ENCODE assay signal across 18 mouse cellular contexts in genomic region chr11:92967288-92967687, GRCm38 (mm10).
A peak's percentile ranks its signal among the peaks of the same experiment; 100 is the strongest.
DNase-seq lines count a peak whose midpoint lies in the region; TF ChIP-seq lines count a peak whose summit lies in the region.
"Had no signal": no experiment of that assay in that cellular context is flagged by ENCODE, and none has a peak within 500 bp of the region (broad histone marks: within the 10 kb centered on the region; RNA-seq: fewer than 3 reads in every experiment).

No protein-coding gene starts in this region.

- H3K9ac ChIP-seq in heart, adult 2 months (ENCODE audit: low read depth, low read length), result no peak overlapping the region
- no peak overlapping the region for H3K9ac ChIP-seq in MEL (ENCODE audit: control insufficient read depth, low read depth, low read length, poor library complexity, severe bottlenecking)
- H3K9ac ChIP-seq: heart, embryonic 13.5 days; hindbrain, embryonic 15.5 days; limb, embryonic 15.5 days; liver, embryonic 15.5 days; midbrain, embryonic 13.5 days had no signal

- intact Hi-C loops in heart, adult 2 months (cut with DNase I), result no loop called here
- intact Hi-C loops in left cerebral cortex, adult 2 months (cut with DNase I), result no loop called here

- no peak for TF ChIP-seq RAD21 in MEL (IDR thresholded peaks at IDR 0.05; ENCODE audit: low read depth, low read length)

- DNase-seq in heart, adult 2 months, result no peak
- no peak for DNase-seq in heart, adult 8-10 months (ENCODE audit: low spot score)
- no peak for DNase-seq in left cerebral cortex, adult 2 months (ENCODE audit: extremely low spot score in 1 of 2, low spot score in 2 of 2)
- no peak for DNase-seq in left cerebral cortex, adult 18-20 months (ENCODE audit: low spot score in 2 of 2)
- DNase-seq in MEL (ENCODE audit: low read depth, low spot score), result peak; percentile 5
- peak; percentile 29 for DNase-seq in retina, embryonic 14.5 days (ENCODE audit: low spot score)
- no peak for DNase-seq in kidney, adult 11 months
- DNase-seq: cerebellum, adult 8-10 months; heart, postnatal 36 days; kidney, adult 18-20 months; kidney, postnatal 4 days; layer of hippocampus, postnatal 36 days; thymus, postnatal 36 days had no signal

- H3K79me2 ChIP-seq in heart, adult 2 months (replicated peaks; ENCODE audit: control insufficient read depth, insufficient read depth, low read length), result no peaks in the 10 kb centered on the region
- H3K79me2 ChIP-seq in MEL (ENCODE audit: control insufficient read depth, insufficient read depth, low read length, poor library complexity), result no peaks in the 10 kb centered on the region

- H3K36me3 ChIP-seq in heart, adult 2 months (ENCODE audit: control insufficient read depth, insufficient read depth, low read length), result no peaks in the 10 kb centered on the region
- H3K36me3 ChIP-seq in MEL (ENCODE audit: control insufficient read depth in 1 of 2, insufficient read depth in 2 of 2, low read length in 2 of 2), result no peaks in the 10 kb centered on the region
- H3K36me3 ChIP-seq: heart, embryonic 13.5 days; hindbrain, embryonic 15.5 days; limb, embryonic 15.5 days; liver, embryonic 15.5 days; midbrain, embryonic 13.5 days had no signal

- TF ChIP-seq POLR2A in heart, adult 2 months (IDR thresholded peaks at IDR 0.05; ENCODE audit: insufficient read depth, low read depth, low read length), result no peak
- no peak for TF ChIP-seq POLR2A in MEL (IDR thresholded peaks at IDR 0.05; ENCODE audit: control insufficient read depth in 1 of 2, insufficient read depth in 1 of 2, low read depth in 1 of 2, low read length in 2 of 2, poor library complexity in 1 of 2)

- no peak overlapping the region for H3K4me3 ChIP-seq in heart, adult 2 months
- no peak overlapping the region for H3K4me3 ChIP-seq in left cerebral cortex, adult 2 months
- H3K4me3 ChIP-seq in MEL (ENCODE audit: control insufficient read depth in 1 of 2, insufficient read depth in 1 of 2, low read depth in 2 of 2, low read length in 2 of 2), result no peak overlapping the region
- H3K4me3 ChIP-seq: heart, embryonic 13.5 days; hindbrain, embryonic 15.5 days; limb, embryonic 15.5 days; liver, embryonic 15.5 days; midbrain, embryonic 13.5 days had no signal

- no peaks in the 10 kb centered on the region for H3K4me1 ChIP-seq in heart, adult 2 months (ENCODE audit: control insufficient read depth, insufficient read depth, low read length)
- H3K4me1 ChIP-seq in MEL (ENCODE audit: control insufficient read depth in 1 of 2, insufficient read depth in 2 of 2, low read length in 2 of 2), result no peaks in the 10 kb centered on the region
- H3K4me1 ChIP-seq: heart, embryonic 13.5 days; hindbrain, embryonic 15.5 days; limb, embryonic 15.5 days; liver, embryonic 15.5 days; midbrain, embryonic 13.5 days had no signal

- TF ChIP-seq CTCF in heart, adult 2 months (IDR thresholded peaks at IDR 0.05), result peak; percentile 15; the same call in 1 of the 2 replicates
- peak; percentile 53 for TF ChIP-seq CTCF in left cerebral cortex, adult 2 months (IDR thresholded peaks at IDR 0.05)
- peak in 1 of 3 experiments; percentile 14; a peak in 1 of 6 replicates for TF ChIP-seq CTCF in MEL (IDR thresholded peaks at IDR 0.05 in 2 of 3, conservative IDR thresholded peaks at IDR 0.05 in 1 of 3; ENCODE audit: control insufficient read depth in 1 of 3, insufficient read depth in 1 of 3, low read depth in 2 of 3, low read length in 3 of 3, poor library complexity in 1 of 3, severe bottlenecking in 1 of 3)

- no peaks in the 10 kb centered on the region for H3K9me3 ChIP-seq in MEL (replicated peaks; ENCODE audit: insufficient read depth, low read length)
- H3K9me3 ChIP-seq: heart, embryonic 13.5 days; hindbrain, embryonic 15.5 days; limb, embryonic 15.5 days; liver, embryonic 15.5 days; midbrain, embryonic 13.5 days had no signal

- 49% methylated on average over 1 of the region's 1 CpGs for WGBS in heart, adult 2 months

- H3K27me3 ChIP-seq in heart, adult 2 months (ENCODE audit: control insufficient read depth, insufficient read depth, low read length), result no peaks in the 10 kb centered on the region
- no peaks in the 10 kb centered on the region for H3K27me3 ChIP-seq in MEL (ENCODE audit: control insufficient read depth in 1 of 2, insufficient read depth in 2 of 2, low read length in 2 of 2)
- H3K27me3 ChIP-seq: heart, embryonic 13.5 days; hindbrain, embryonic 15.5 days; limb, embryonic 15.5 days; liver, embryonic 15.5 days; midbrain, embryonic 13.5 days had no signal

- no peak overlapping the region for H3K27ac ChIP-seq in heart, adult 2 months
- no peak overlapping the region for H3K27ac ChIP-seq in left cerebral cortex, adult 2 months
- H3K27ac ChIP-seq in MEL (ENCODE audit: control insufficient read depth, low read depth, low read length), result no peak overlapping the region
- H3K27ac ChIP-seq: heart, embryonic 13.5 days; hindbrain, embryonic 15.5 days; limb, embryonic 15.5 days; liver, embryonic 15.5 days; midbrain, embryonic 13.5 days had no signal

- TF ChIP-seq EP300 in heart, adult 2 months (IDR thresholded peaks at IDR 0.05; ENCODE audit: insufficient read depth, low read depth, low read length), result no peak
- TF ChIP-seq EP300 in MEL (IDR thresholded peaks at IDR 0.05; ENCODE audit: low read depth in 1 of 2, low read length in 2 of 2), result no peak

TF ChIP-seq in MEL, 35 proteins besides CTCF, POLR2A, EP300 and RAD21:
- TF ChIP-seq ZMIZ1 (IDR thresholded peaks at IDR 0.05; ENCODE audit: low read depth, low read length) (no peak), TCF12 (IDR thresholded peaks at IDR 0.05; ENCODE audit: low read depth, low read length) (no peak), CHD2 (IDR thresholded peaks at IDR 0.05; ENCODE audit: low read length) (no peak), ETS1 (IDR thresholded peaks at IDR 0.05; ENCODE audit: low read depth, low read length) (no peak), MAZ (IDR thresholded peaks at IDR 0.05; ENCODE audit: low read depth, low read length) (no peak), SMC3 (IDR thresholded peaks at IDR 0.05; ENCODE audit: low read depth, low read length) (no peak), SIN3A (IDR thresholded peaks at IDR 0.05; ENCODE audit: low read length) (no peak), ZNF384 (IDR thresholded peaks at IDR 0.05; ENCODE audit: low read depth, low read length) (no peak), ZKSCAN1 (IDR thresholded peaks at IDR 0.05; ENCODE audit: low read depth, low read length) (no peak)

Comparison
In these comparisons a context has a peak if more than half of its experiments do, and no peak if none do; other contexts are left out.
1. DNase-seq: peak in MEL (single experiment) and retina, embryonic 14.5 days (single experiment); none in heart, adult 2 months (0 of 2), heart, adult 8-10 months (single experiment), left cerebral cortex, adult 2 months (0 of 2), left cerebral cortex, adult 18-20 months (0 of 2) and kidney, adult 11 months (single experiment).